In the genomic region with DNA sequence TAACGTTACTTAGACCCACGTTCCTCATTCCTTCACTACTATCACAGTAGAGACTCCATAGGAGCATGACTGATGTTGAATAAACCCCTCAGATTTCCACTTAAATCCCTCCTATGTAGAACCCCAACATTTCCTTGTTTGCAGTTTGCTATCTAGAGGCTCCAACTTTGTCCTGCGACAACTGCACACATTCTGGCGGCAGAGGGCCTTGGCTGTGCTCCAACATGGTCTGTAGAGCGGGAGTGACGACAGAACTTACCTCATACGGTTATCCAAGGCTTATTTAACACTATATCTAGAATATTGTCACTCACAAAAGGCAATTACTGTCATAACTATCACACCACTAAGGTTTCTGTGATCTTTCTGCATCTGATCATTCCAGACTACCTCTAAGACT, we compare ENCODE assay signal across 26 mouse cellular contexts.
"Had no signal": no experiment of that assay in that cellular context is flagged by ENCODE, and none has a peak within 500 bp of the region (broad histone marks: within the 10 kb centered on the region; RNA-seq: fewer than 3 reads in every experiment).

No protein-coding gene starts in this region.

- H3K9me3 ChIP-seq: heart, embryonic 10.5 days; heart, embryonic 12.5 days; hindbrain, embryonic 13.5 days; hindbrain, embryonic 15.5 days; kidney, embryonic 15.5 days; limb, embryonic 10.5 days; limb, embryonic 12.5 days had no signal

- H3K9ac ChIP-seq: heart, embryonic 12.5 days; hindbrain, embryonic 13.5 days; hindbrain, embryonic 15.5 days; kidney, embryonic 15.5 days; limb, embryonic 12.5 days had no signal

- H3K27ac ChIP-seq: gastrocnemius, adult 2 months; heart, embryonic 10.5 days; hindbrain, embryonic 13.5 days; hindbrain, embryonic 15.5 days; hindbrain, postnatal 0 days; kidney, embryonic 15.5 days; kidney, postnatal 0 days; left cerebral cortex, adult 2 months; limb, embryonic 10.5 days; limb, embryonic 12.5 days had no signal

- ATAC-seq: hindbrain, postnatal 0 days; intestine, embryonic 16.5 days had no signal

- DNase-seq: gastrocnemius, adult 2 months; gastrocnemius, postnatal 10 days; gastrocnemius, postnatal 25 days; heart, adult 18-20 months; heart, postnatal 10 days; heart, postnatal 36 days; kidney, adult 11 months; kidney, adult 2 months; kidney, adult 9 months; kidney, postnatal 14 days; kidney, postnatal 36 days; layer of hippocampus, adult 9-11 months; layer of hippocampus, postnatal 36 days; liver had no signal

- H3K27me3 ChIP-seq: hindbrain, embryonic 13.5 days; hindbrain, embryonic 15.5 days; kidney, embryonic 15.5 days; limb, embryonic 12.5 days had no signal

- H3K36me3 ChIP-seq: heart, embryonic 10.5 days; heart, embryonic 12.5 days; hindbrain, embryonic 13.5 days; hindbrain, embryonic 15.5 days; kidney, embryonic 15.5 days; limb, embryonic 10.5 days; limb, embryonic 12.5 days had no signal

- H3K4me1 ChIP-seq: heart, embryonic 10.5 days had no signal

- H3K4me2 ChIP-seq: heart, embryonic 12.5 days; hindbrain, embryonic 13.5 days; hindbrain, embryonic 15.5 days; kidney, embryonic 15.5 days; limb, embryonic 12.5 days; liver, embryonic 11.5 days had no signal

- H3K4me3 ChIP-seq: gastrocnemius, adult 2 months; heart, embryonic 10.5 days; heart, embryonic 12.5 days; hindbrain, embryonic 13.5 days; hindbrain, embryonic 15.5 days; kidney, embryonic 15.5 days; left cerebral cortex, adult 2 months; limb, embryonic 10.5 days; limb, embryonic 12.5 days had no signal
